Mouse (Mus musculus): ENCODE results near the gene Ubxn7.
A peak's percentile ranks its signal among the peaks of the same experiment; 100 is the strongest.
"Not testable (repeated sequence)": the region's sequence is repeated elsewhere in the genome, so short reads cannot be mapped to it uniquely, and the experiment has no call there.

Ubxn7 gene

DNA sequence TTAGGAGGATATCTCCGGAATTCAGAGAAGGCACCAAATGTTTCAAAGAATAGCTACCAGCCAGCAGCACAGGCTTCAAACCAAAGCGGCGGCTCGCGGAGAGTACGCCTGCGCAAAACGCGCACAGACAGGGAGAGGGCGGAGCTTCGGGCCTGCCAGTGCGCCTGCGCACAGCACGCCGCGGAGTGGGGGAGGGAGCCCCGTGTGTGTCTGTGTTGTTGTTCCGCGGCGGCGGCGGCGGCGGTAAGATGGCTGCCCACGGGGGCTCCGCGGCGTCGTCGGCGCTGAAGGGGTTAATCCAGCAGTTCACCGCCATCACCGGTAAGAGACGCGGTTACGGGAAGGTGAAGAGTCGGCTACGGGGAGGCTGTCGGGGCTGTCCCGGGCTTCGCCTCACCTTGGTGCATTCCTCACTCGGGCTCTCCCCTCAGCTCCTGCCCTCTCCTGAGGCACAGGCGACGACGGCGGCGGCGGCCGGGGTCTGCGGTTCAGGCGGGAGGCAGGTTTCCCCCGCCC lies at the start of gene Ubxn7:
Gene Ubxn7 (plus strand): TSS at position 218 of the 516 bp plus-strand sequence.
- DNase-seq: peak; percentile 98

DNA sequence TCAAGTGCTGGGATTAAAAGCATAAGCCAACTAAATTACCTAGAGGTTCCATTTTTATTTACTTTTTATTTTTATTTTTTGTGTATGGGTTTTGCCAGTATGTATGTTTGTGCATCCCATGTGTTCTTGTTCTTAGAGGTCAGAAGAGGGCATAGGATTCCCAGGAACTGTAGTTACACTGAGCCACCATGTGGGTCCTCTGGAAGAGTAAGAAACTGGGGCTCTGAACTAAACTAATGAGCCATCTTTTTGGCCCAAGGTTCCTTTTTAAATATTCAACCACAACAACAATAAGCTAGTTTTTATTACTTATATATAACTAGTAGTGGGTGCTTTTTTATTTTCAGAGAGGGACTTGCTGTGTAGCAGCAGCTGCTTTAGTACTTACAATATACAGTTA lies 49.4 kb upstream of the Ubxn7 start:
- DNase-seq: no peak

DNA sequence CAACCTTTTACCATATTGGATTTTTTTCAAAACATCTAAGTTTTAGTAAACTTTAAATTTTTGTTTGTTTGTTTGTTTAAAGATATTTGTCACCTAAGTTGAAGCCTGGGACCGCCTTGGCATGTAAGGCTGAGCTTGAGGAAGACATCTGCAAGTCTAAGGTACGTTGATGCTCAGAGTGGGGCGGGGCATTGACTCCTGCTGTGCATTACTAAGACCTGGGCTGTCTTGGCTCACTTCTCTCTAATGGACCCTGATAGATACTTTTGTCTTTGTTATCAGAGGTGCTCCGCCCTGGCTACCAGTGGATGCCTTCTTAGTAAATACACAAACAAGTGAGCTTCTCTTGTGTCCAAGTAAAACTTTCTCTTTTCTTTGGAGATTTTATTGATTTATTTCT lies 40.2 kb upstream of the Ubxn7 start:
- DNase-seq: no peak

DNA sequence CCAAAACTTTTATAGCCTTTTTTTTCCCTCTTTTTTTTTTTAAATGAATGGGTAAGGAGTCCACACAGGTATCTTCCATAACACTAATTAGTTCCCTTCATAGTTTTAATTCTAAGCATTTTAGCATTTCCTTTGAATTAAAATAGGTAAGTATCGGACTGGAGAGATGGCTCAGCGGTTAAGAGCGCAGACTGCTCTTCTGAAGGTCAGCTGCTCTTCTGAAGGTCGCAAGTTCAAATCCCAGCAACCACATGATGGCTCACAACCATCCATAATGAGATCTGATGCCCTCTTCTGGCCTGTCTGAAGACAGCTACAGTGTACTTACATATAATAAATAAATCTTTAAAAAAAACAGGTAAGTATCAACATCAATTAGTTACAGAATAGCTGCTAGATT lies 32.4 kb upstream of the Ubxn7 start:
- not testable (repeated sequence) for DNase-seq

DNA sequence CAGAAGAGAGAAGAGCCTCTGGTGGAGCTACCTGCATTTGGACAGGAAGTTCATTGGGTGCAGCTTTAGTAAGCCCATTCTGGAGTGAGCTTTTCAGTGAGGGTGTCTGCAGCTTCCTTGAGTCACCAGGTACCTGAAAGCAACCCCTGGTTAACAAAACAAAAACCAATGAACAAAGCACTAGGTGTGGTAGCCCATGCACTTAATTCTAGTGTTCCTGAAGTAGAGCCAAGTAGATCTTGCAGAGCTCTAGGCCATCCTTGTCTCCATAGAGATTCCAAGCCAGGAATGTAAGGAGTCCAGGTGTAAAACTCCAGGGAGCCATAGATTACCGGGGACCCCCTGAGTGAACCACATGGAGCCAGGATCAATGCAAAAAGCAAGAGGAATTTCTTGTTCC lies 29.0 kb upstream of the Ubxn7 start:
- DNase-seq: no peak

DNA sequence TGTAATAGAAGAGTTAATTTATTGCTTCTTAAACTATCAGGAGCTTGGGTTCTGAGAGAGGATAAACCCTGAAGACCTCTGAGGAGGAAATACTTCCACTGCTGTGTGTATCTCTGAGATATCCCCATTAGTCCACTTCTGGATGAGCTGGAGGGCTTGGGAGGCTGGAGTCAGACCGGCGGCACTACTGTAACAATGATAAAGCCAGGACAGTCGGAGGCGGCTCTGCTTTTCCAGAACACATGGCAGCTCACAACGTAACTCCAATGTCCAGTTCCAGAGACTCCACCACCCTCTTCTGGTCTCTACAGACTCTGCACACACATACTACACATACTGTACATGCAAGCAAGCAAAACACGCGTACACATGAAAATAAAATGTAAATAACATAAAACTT lies 28.2 kb upstream of the Ubxn7 start:
- no peak for DNase-seq

DNA sequence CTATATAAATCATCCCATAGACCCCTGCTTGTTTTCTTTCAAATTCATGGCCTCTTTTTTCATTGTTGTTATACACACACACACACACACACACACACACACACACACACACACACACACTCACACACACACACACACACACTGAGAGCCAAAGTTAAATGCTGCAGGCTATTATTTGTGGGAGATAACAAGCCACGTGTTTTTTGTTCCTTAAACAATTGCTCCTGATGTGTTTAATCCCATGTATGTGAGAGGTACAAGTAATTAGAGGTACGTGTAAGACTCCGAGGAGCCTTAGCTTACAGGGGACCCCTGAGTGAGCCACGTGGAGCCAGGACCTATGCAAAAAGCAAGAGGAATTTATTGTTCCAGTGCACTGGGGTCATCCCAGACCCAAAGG lies 20.1 kb upstream of the Ubxn7 start:
- no peak for DNase-seq

DNA sequence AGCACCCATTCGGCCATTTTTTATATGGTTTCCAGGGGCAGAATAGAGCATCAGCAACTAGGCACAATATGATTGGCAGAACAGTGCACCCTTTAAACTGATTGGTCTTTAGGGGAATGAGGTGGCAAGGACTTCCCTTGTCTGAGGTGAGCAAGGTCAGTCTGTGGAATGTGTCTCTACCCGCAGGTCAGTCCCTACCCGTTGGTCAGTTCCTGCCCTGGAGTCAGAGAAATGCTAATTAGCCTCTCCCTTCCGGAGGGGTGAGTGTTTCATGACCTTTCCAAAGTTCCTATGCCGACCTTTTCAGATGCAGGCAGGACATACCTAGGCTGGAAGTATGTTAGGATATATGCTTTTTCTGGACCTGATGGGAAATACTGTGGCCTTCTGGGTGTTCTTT lies 19.7 kb upstream of the Ubxn7 start:
- DNase-seq: no peak

DNA sequence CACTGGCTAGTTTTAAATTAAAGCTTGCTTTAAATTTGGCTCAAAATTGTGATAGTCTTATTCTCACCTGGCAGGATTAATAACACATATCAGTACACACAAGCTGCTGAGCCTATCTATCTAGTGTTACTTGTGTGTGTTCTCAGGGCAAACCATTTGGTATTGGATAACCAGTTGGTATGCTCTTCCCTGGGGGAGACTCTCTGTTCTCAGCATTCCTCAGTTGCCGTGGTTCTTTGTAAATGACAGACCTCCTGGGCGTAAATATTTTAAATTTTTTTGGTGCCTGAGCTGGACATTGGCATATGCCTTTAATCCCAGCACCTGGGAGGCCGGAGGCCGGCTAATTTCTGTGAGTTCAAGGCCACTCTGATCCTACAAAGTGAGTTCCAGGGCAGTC lies 19.2 kb upstream of the Ubxn7 start:
- DNase-seq: no peak

DNA sequence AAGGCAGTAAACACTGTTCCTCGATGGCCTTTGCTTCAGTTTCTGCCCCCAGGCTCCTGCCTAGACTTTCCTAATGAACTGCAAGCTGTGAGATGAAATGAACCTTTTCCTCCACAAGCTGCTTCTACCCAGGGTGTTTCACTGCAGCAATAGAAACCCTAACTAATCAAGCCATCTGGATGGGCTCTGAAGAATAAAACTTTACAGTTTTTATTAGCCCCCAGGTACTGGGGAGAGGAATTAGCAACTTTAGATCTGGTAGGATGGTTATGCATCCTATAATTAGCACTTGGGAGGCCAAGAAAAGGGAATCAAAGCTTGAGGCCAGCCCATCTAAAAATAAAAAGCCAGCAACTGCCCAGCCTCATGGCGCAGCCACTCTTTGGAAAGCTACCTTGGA lies 15.5 kb upstream of the Ubxn7 start:
- DNase-seq: no peak

DNA sequence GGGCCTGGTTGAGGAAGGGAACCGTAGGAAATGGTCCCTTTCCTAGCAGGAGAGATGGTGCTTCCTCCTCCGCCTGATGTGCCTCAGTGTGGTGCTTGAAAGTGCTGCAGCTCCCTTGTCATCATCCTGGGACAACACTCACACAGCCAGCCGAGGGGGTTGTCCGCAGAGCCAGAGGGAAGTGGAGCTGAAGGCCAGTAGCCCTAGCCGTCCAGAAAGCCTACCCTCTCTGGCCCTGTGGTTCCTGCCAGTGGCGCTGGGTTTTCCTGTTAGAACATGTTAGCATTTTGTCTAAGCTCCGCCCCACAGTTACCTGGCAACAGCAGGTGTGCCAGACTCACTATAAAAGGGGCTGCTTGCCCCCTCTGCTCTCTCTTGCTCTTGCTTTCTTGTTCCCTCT lies 8.1 kb upstream of the Ubxn7 start:
- no peak for DNase-seq

DNA sequence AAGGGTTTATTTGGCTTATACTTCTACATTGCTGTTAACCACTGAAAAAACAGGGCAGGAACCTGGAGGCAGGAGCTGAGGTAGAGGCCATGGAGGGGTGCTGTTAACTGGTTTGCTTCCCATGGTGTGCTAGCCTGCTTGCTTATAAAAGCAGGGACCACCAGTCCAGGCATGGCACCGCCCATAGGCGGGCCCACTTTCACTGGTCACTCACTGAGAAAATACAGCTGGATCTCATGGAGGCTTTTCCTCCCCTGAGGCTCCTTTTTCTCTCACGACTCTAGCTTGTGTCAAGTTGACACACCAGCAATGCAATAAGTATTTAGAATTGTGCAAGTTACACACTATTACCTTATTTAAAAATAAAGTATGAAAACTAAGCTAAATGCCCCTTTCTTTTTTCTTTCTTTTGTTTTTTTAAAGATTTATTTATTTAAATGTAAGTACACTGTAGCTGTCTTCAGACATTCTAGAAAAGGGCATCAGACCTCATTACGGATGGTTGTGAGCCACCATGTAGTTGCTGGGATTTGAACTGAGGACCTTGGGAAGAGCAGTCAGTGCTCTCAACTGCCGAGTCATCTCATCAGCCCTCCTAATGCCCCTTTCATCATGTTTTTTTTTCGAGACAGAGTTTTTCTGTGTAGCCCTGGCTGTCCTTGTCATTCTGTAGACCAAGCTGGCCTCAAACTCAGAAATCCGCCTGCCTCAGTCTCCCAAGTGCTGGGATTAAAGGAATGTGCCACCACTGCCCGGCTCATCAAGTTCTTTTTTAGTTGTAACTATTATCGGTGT lies 984 bp upstream of the Ubxn7 start:
- DNase-seq: no peak

DNA sequence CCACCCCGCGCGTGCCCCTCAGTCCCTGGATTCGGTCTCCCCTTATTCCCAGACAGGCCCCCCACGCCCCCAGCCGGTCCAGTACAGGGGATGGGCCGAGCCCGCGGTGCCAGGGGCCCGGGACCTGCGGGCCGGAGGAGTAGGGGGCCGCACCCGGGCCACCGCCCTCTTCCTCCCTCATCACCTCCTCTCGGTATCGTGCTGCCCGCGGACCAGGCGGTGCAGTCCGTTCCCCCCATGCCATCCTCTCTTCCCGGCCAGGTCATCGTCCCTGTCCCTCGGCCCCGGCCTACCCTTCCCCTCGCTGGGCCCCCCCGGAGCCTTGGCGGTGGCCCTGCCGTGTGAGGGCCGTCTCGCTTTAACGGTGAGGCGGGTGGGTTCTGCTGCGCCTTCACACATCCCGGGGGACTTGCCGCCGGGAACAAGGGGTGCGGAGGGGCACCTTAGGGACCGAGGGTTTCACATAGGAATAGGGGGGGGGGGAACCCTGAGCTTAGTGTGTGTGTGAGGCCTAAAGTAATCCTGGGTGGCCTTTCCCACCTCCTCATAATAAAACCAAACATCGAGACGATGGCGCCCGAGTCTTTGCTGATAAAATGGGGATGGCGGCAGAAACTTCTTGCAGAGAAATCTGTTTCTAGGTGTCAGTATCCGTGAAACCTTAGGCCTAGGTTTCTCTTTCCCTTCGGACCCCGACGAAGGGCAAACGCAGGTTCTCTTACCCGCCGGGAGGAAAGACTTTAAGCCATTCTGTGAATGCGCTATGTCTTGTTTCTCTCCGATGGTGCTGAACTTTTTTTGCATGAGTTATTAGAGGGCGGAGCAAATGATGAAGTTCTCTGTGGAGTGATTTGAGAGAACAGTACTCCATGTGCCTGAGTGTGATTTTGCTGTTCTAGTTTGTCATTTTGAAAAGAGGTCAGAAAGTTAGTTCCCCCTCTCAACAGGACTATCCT lies 777 bp downstream of the Ubxn7 start:
- peak; percentile 76 for DNase-seq

DNA sequence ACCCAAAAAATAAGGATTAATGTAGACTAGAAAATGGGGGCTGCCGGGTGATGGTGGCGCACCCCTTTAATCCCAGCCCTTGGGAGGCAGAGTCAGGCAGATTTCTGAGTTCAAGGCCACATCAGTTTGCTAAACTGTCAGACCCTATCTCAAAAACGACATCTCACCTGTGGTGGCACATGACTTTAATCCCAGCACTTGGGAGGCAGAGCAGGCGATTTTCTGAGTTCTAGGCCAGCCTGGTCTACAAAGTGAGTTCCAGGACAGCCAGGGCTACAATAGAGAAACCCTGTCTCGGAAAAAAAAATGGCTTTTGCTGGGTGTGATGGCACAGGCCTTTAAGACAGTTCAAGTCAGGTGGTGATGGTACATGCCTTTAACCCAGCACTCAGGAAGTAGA lies 3.1 kb downstream of the Ubxn7 start:
- DNase-seq: no peak

DNA sequence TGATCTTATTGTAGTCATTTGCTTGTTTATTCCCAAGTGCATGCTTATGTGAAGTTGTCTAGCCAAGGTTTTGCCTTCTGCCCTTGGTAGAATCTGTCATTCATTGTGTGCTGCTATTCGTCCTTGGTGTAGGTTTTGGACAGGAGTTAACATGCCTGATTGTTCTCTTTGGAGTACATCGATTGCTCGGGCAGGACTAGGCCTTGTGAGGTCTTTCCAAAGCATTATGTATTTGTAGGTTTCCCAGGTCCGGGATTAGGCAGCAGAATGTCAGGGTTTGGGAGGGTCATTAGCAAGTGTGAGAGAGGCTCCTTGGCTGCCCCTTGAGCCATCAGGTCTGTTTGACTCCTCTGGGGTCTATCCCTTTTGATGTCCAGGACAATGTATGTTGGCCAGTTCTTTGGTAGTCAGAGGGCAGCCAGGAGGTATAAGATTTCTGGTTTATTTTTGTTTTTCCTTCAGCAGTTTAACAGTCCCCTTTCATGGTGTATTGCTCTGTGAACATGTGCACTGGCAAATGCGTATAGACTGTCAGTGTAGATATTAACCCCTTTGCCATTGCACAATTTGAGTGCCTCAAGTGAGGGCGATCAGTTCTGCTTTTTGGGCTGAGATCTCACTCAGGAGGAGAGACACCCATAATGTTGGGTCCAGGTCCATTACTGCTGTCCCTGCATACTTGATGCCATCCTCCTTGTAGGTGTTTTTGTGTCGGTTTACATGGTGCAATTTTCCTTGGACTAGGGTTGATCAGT lies 4.1 kb downstream of the Ubxn7 start:
- no peak for DNase-seq

DNA sequence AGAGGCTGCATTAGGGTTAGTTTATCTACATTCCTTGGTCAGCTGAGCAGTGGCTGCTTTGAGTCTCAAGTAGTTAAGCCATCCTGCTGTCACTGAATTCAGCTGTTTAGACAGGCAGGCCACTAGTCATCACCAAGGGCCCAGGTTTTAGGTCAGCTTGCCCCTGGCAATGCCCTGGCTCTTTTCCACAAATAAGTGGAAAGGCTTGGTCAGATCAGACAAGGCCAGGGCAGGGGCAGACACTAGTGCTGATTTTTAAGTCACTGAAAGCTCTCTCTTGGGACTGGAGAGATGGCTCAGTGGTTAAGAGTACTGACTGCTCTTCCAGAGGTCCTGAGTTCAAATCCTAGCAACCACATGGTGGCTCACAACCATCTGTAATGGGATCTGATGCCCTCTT lies 4.9 kb downstream of the Ubxn7 start:
- DNase-seq: no peak

DNA sequence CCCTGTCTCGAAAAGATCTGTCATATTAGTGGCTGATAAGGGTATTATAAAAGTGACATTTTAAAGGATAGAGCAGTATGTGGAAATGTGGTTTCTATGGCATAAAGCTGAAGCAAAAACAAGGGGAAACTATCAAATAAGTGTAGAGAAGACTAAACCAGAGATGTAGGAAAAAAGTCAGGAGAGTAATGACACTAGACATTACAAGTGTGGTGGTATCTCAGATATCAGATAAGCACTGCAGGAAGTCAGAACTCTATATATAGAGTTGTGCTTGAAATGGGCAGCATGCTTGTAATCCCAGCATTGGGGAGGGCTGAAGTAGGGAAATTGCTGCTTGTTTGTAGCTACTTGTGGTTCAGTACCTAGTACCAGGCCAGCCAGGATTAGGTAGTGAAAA lies 8.4 kb downstream of the Ubxn7 start:
- no peak for DNase-seq

DNA sequence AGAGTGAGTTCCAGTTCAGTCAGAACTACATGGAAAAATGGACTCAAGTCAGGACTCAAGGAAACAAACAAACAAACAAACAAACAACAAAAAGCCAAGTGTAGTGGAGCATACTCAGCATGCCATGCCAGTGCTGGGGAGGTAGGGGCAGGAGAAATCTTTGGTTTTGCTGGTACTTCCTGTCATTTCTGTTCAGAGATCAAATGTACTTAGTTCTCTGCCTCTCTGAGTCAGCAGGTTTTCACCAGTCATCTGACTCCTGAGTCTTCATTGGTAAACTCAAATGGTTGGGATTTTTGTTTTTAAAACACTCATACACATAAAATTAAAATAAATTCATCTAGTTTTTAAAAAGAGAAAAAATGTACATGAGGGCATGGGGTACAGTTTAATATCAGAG lies 13.5 kb downstream of the Ubxn7 start:
- DNase-seq: no peak

DNA sequence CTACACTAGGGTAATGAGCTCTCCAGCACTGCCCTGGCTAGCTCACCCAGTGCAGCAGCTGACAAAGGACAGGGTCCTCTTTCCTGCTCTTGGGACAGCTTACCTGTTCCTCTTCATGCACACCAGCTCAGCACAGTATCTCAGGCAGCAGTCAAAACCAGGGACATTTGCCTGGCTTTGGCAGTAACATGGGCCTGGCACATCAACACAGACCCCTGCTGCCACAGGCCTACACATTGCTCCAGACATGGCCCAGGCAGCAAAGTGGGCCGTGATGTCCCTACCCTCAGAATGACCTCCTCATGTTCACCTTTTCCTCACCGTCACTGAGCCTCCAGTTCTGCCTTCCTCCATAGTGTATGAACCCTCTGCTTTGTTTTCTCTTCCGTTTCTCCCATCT lies 18.7 kb downstream of the Ubxn7 start:
- DNase-seq: no peak

DNA sequence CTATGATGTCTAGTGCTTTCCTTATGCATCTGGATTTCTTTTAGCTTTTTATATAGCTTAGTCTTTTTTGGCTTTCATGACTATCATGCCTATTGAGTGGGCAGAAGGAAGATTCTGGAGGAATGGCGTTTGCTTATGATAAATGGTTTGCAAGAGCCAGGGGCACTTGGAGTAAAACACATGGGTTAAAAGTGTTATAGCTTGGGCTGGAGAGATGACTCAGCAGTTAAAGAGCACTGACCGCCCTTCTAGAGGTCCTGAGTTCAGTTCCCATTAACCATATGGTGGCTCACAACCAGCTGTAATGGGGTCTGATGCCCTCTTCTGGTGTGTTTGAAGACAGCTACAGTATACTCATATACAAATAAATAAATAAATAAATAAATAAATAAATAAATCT lies 31.5 kb downstream of the Ubxn7 start:
- DNase-seq: no peak

DNA sequence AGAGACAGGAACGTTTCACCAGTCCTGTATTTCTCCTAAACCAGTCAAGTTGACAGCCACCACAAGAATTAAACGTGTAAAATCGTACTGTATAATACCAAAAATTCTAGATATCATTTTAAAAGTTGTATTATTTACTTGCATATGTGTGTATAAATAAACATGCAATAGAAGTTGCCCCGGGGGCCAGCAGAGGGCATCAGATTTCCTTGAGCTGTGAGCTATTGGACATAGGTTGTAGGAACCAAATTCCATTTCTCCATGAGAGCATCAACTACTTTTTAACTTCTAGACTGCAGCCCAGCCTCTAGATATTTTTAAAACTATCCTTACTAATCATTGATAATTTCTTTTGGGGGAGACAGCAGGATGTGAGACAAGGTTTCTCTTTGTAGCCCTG lies 39.3 kb downstream of the Ubxn7 start:
- peak; percentile 71 for DNase-seq

DNA sequence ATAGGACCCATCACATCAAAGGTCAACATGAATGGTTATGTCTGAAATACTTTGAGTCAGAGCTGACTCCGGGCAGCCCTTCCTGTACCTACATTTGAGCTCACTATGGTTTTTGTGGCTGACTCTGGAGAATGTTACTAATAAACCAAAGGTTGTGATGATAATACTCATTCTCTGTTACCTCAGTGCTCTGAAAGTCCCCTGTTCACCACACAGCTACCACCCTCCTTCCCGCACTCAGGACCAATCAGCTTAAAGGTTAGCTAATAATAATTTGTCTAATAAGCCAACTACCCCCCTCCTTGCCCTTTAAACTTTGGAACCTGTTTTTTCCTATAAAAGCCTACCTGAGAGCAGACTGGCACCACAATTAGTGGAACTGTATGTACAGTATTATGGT lies 47.5 kb downstream of the Ubxn7 start:
- DNase-seq: no peak

DNA sequence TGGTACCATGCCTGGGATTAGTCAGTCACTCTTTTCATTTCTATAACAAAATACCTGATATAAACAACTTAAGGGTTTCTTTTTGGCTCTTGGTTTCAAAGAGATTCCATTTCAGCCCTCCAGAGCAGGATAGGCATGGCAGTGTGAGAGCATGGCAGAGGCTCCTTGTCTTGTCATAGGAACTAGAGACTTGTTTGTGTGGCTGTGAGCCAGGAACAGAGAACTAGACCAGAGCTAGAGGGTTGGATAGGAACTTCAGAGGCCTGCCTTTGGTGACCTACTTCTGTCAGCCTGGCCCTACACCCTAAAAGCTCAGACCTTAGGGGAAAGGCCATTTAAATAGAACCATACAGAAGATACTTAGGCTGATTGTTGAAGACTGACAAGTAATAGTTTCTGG lies 50.8 kb downstream of the Ubxn7 start:
- DNase-seq: no peak

Data from lung, postnatal 36 days (tissue).